Mouse (Mus musculus) myocyte (in vitro differentiated cells): ENCODE results near the gene Mgme1. TPM values are rescaled to one million over a fixed set of nuclear protein-coding genes. Genes with fewer than 3 reads are reported as not detected.
A peak's percentile ranks its signal among the peaks of the same experiment; 100 is the strongest.

Experiments
- H3K27me3 ChIP-seq: one replicate; pipeline ENCODE4 v1.6.1; 2011; ENCODE audit not compliant: control insufficient read depth, insufficient read depth, insufficient read length
- H3K36me3 ChIP-seq: one replicate; pipeline ENCODE4 v1.6.1; 2011; ENCODE audit not compliant: control insufficient read depth, insufficient read depth
- H3K4me2 ChIP-seq: one replicate; pipeline ENCODE4 v1.6.1; 2011; ENCODE audit warnings: low read depth, control low read depth
- H3K4me3 ChIP-seq: one replicate; pipeline ENCODE4 v1.5.1; 2011; ENCODE audit warnings: mild to moderate bottlenecking, control low read depth, moderate library complexity
- H3K79me2 ChIP-seq: one replicate; pipeline ENCODE4 v1.6.1; 2011; ENCODE audit not compliant: control insufficient read depth, insufficient read depth
- H3ac ChIP-seq: one replicate; pipeline ENCODE4 v1.6.1; 2011; ENCODE audit not compliant: control insufficient read depth, insufficient read length
- CEBPB ChIP-seq: IDR thresholded peaks from 2 replicates; pipeline ENCODE4 v1.6.1; 2011; ENCODE audit warnings: mild to moderate bottlenecking, moderate library complexity; ENCODE audit not compliant: poor library complexity, insufficient read depth, severe bottlenecking
- E2F4 ChIP-seq: IDR thresholded peaks from one replicate; pipeline ENCODE4 v1.6.1; 2011; ENCODE audit warnings: mild to moderate bottlenecking, control low read depth, moderate library complexity; ENCODE audit not compliant: insufficient read depth
- MAX ChIP-seq: IDR thresholded peaks from one replicate; pipeline ENCODE4 v1.6.1; 2011; ENCODE audit warnings: low read depth, mild to moderate bottlenecking, control low read depth
- MYOD1 ChIP-seq, 3 experiments: IDR thresholded peaks; one replicate each; pipeline ENCODE4 v1.6.1; 2011; ENCODE audit warnings: control low read depth in 2 of 3, low read depth in 2 of 3, mild to moderate bottlenecking in 2 of 3, moderate library complexity in 1 of 3; ENCODE audit not compliant: insufficient read length in 2 of 3, control insufficient read depth in 1 of 3
- MYOG ChIP-seq, 3 experiments: IDR thresholded peaks; one replicate each; pipeline ENCODE4 v1.6.1; 2011; ENCODE audit warnings: control low read depth in 2 of 3, low read depth in 2 of 3, mild to moderate bottlenecking in 2 of 3; ENCODE audit not compliant: insufficient read length in 2 of 3, control insufficient read depth in 1 of 3, insufficient read depth in 1 of 3
- POLR2A ChIP-seq: IDR thresholded peaks from one replicate; pipeline ENCODE4 v1.6.1; 2011; ENCODE audit warnings: low read depth, mild to moderate bottlenecking, control low read depth, moderate library complexity; ENCODE audit not compliant: insufficient read length
- POLR2AphosphoS2 ChIP-seq: IDR thresholded peaks from one replicate; pipeline ENCODE4 v1.6.1; 2011; ENCODE audit warnings: low read depth, control low read depth; ENCODE audit not compliant: insufficient read length
- REST ChIP-seq: IDR thresholded peaks from one replicate; pipeline ENCODE4 v1.6.1; 2011; ENCODE audit warnings: mild to moderate bottlenecking, control low read depth, moderate library complexity; ENCODE audit not compliant: insufficient read depth, insufficient read length
- SRF ChIP-seq: IDR thresholded peaks from one replicate; pipeline ENCODE4 v1.6.1; 2011; ENCODE audit warnings: low read depth; ENCODE audit not compliant: control insufficient read depth, insufficient read length
- TCF12 ChIP-seq: IDR thresholded peaks from one replicate; pipeline ENCODE4 v1.6.1; 2011; ENCODE audit warnings: mild to moderate bottlenecking, control low read depth; ENCODE audit not compliant: poor library complexity, insufficient read depth, severe bottlenecking
- TCF3 ChIP-seq: IDR thresholded peaks from one replicate; pipeline ENCODE4 v1.6.1; 2011; ENCODE audit warnings: low read depth, control low read depth; ENCODE audit not compliant: insufficient read length
- USF1 ChIP-seq: IDR thresholded peaks from one replicate; pipeline ENCODE4 v1.6.1; 2011; ENCODE audit warnings: low read depth, mild to moderate bottlenecking, control low read depth, moderate library complexity
- polyA plus RNA-seq: library from polyadenylated mRNA; unstranded; fragments of >200 nt; fragmentation: generic; extraction: Trizol; gene quantifications from one replicate; pipeline ENCODE4 v1.2.1, GENCODE M21; 2012; ENCODE audit warnings: missing spikeins

The Mgme1 gene
- polyA plus RNA-seq, 1 experiment: 3.7 TPM

DNA sequence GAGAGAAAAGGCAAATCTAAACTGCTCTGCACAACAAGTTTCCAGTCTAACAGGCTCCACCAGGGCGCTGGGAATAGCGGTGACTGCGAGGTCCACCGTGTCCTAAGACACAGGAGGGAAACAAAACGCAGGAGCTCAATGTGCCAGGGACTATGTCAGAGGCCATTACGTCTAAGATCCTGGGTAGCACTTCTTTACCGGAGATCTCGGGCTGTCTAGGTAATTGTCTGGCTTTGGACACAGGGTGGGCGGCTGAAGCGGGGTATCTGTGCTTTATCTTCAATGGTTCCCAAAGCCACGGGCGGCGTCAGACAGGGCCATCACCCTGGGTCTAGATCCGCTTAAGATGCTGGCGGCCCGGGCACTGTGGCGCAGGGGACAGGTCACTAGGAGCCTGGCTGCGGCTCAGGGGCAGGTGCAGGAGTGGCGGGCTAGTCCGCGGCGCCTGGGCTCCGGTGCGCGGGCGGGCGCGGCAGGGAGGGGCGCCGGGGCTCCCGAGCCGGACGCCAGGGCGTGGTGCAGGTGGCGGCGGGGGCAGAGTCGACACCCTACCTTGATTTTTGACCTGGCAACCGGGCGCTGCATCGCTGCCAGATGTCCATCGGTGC, 60.0 kb downstream of the Mgme1 start:
- Histone ChIP-seq H3ac (no peak overlapping the region), H3K4me3 (no peak overlapping the region), H3K27me3 (peaks cover 65% of the 10 kb centered on the region), H3K79me2 (no peaks in the 10 kb centered on the region), H3K4me2 (peak overlapping the region; percentile 24), H3K36me3 (no peaks in the 10 kb centered on the region)
- TF ChIP-seq POLR2AphosphoS2 (no peak), REST (no peak), E2F4 (no peak), TCF12 (no peak), POLR2A (no peak), MYOD1 (IDR thresholded peaks at IDR 0.05; ENCODE audit: control insufficient read depth in 1 of 3, insufficient read length in 2 of 3, low read depth in 2 of 3) (no peak), USF1 (no peak), SRF (no peak), TCF3 (no peak), MAX (no peak), MYOG (IDR thresholded peaks at IDR 0.05; ENCODE audit: control insufficient read depth in 1 of 3, insufficient read depth in 1 of 3, insufficient read length in 2 of 3, low read depth in 2 of 3) (no peak), CEBPB (no peak)

Other genes with a start within 250 kb of the Mgme1 start
- not detected for gene Banf2, start 237.6 kb upstream of the Mgme1 start, polyA plus RNA-seq
- 65.2 TPM for gene Snx5, start 243 bp downstream of the Mgme1 start, polyA plus RNA-seq
- gene Ovol2, start 61.5 kb downstream of the Mgme1 start, polyA plus RNA-seq: not detected
- 19.2 TPM for gene Kat14, start 98.3 kb downstream of the Mgme1 start, polyA plus RNA-seq
- 3.1 TPM for gene Pet117, start 98.3 kb downstream of the Mgme1 start, polyA plus RNA-seq